Mouse (Mus musculus): Measurements from ENCODE around the gene Vsnl1. TPM values are rescaled to one million over a fixed set of nuclear protein-coding genes. Genes with fewer than 3 reads are reported as not detected.
A peak's percentile ranks its signal among the peaks of the same experiment; 100 is the strongest.

Vsnl1 gene
- polyA plus RNA-seq, 1 experiment = 0.17 TPM

DNA sequence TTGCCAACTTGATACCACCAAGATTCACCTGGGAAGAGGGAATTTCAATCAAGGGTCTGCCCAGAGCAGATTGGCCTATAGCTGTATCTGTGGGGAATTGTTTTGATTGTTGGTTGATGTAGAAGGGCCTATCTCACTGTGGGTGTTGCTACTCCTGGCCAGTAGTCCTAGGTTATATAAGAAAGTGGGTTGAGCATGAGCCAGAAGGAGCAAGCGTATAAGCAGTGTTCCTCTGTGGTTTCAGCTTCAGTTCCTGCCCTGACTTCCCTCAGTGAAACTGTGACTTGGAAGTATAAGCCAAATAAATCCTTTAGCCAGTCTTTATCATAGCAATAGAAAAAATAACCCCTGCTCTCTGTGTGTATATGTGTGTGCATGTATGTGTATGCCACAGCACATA is 51.7 kb downstream of the Vsnl1 start:
- DNase-seq (ENCODE audit: low spot score) = no peak

DNA sequence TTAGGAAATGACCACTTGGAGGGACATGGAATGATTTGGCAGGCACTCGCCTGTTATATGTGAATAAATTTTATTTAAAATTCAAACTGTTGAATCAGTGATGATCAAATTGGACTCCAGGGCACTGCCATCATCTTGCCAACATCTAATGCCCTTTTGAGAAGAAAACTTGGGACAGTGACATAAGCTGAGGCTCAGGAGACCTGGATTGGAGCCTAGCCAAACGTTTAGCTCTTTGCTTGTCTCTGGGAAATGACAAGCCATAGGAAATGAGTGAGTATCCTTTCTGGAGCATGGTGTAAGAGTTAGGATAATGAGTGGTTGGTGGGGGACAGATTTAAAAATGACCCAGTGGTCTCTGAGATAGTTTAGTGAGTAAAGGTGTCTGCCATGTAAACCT is 57.0 kb downstream of the Vsnl1 start:
- no peak for DNase-seq (ENCODE audit: low spot score)

DNA sequence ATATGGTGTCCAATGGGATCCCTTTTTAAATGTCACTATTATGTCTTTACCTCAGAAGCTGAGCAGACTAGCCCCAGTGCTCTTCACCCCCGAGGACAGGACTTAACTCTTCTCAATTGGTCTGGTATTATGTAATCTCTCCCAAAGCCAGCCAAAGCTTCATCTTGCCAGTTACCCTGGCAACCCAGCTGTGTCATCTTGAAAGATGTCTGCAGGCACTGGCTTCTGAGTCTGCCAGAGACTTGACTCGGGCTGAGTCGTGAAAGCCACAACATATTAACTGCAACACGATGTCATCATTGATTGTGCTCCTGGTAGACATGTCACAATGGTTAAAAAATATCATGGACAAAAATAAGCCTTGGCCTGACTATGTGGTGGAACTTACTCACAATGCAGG is 66.4 kb downstream of the Vsnl1 start:
- no peak for DNase-seq (ENCODE audit: low spot score)

DNA sequence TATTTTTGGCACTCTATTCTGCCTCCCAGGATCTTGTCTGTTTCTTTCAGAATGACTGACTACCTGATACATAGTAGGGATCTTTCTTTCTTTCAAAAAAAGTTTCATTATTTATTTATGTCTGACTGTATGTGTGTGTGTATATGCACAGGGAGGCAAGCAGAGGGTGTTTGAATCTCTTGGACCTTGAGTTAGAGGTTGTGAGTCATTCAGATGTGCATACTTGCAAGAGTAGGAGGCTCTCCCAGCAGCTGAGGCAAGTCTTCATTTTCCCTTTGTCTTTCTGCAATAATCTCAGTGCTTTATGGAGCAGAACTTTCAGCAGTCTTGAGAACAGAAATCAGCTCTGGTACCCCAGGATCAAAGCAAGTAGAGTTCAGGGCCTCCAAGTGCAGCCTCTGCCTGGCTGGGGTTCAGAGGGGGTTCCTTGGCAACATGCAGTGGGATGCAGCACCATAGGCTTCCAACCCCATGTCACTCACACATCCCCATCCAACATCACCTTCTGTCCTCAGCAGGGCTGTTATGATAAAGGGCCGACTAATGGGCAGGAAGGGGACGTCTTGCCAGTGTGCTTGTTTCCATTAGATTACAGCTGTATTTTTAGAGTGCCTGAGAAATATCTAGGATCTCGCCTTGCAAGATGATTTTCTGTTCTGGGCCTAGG is 69.2 kb downstream of the Vsnl1 start:
- no peak for DNase-seq (ENCODE audit: low spot score)

DNA sequence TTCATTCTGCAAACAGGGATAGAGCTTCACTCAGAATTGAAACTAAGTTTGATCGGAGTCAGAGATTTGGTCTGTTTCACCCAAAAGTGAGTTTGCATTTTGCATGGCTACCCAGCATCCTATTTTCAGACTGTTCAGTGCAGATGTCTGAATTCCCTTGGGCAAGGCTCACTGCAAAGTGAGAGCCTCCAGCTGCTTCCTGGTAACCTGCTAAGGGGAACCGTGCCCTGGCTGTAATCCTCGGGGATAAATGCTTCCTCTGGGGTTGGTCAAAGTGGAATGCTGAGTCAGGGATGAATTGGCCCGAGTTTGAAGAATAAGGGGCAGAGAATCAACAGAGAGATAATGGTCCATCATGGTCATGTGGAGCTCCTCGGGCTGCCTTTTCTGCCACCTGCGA is 71.5 kb downstream of the Vsnl1 start:
- DNase-seq (ENCODE audit: low spot score) = no peak

DNA sequence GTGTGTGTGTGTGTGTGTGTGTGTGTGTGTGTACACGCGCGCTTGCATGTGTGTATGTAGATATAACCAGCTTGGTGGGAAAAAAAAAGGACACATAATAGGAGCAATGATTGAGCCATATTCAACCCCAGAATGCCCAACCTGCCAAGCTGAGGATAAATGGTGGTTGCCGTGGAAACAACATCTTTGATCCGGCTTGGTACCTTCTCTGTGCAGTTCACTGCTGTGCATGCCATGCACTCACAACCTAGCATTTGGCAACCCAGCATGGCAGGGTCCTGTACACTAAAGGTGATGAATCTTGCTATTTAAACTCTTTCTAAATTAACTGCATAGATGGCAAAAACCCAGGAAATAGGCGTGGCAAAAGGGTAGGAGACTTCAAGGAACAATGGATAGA is 74.0 kb downstream of the Vsnl1 start:
- no peak for DNase-seq (ENCODE audit: low spot score)

DNA sequence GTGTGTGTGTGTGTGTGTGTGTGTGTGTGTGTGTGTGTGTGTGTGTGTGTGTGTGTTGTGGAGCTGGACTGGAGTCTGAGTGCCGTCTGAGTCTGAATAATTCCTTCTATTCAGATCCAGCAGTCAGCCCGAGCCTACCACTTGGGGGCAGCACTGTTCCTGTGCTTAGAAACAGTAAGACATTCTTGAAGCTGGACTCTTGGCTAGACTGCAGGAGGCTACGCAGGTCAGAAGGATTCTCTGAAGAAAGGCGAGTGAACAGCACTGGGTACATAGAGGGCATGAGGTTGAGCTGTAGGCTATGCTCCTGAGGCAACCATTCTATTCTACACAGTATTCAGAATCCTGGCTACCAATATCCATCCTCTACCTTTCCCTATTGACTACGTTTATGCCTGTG is 85.5 kb downstream of the Vsnl1 start:
- DNase-seq (ENCODE audit: low spot score) = peak; percentile 36

DNA sequence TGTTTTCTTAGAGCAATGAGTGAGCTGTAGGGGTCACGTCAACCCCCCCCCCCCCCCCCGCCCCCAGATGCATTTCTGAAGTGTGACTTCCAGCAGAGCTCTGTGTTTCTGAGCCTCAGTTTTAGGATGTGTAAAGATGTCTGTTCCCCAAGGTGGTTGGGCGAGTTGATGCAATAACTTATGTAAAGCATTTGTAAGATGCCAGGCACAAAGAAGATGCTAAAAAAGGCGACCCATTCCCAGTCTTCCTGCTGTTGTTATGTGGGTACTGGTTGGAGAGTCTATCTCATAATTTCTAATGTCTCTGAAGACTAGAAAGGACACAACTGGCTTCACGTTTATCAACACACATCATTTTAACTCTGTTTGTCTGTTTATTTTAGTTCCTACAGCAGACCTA is 86.5 kb downstream of the Vsnl1 start:
- no peak for DNase-seq (ENCODE audit: low spot score)

DNA sequence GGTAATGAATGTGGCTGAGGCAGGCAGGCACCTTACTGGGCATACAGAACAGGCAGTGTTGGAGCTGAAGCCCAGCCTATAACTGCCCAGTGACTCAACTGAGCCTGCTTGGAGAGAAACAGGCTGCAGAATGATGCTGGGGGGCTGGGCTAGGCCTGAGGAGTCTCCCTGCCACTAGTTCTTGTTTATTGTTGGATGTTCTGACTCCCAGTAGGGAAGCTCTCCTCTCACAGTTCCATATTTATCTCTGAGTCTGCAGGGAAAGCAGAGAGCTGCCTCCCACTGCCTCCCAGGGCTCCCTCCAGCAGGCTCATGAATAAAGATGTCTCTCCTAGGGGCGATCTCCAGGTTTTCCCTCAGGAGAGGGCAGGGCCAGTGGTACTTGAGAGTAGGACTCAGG is 88.0 kb downstream of the Vsnl1 start:
- DNase-seq (ENCODE audit: low spot score) = no peak

DNA sequence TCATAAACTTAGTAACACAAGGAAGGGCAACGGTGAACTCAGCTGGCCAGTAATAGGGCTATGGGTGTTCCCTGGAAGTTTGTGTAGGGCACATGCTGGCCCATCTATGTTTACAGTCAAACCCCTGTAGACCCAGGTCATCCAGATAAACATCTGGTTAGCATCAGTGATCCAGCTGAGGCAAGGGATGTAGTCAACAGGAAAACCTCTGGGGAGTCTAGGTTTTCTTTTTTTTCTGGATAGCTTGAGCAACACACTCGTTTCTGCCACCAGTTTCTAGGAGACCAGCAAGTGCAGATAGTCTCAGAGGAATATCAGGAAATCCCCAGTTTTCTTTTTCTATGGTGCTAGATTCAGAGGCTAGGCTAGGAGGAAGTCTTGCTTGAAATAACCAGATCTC is 90.5 kb downstream of the Vsnl1 start:
- no peak for DNase-seq (ENCODE audit: low spot score)

DNA sequence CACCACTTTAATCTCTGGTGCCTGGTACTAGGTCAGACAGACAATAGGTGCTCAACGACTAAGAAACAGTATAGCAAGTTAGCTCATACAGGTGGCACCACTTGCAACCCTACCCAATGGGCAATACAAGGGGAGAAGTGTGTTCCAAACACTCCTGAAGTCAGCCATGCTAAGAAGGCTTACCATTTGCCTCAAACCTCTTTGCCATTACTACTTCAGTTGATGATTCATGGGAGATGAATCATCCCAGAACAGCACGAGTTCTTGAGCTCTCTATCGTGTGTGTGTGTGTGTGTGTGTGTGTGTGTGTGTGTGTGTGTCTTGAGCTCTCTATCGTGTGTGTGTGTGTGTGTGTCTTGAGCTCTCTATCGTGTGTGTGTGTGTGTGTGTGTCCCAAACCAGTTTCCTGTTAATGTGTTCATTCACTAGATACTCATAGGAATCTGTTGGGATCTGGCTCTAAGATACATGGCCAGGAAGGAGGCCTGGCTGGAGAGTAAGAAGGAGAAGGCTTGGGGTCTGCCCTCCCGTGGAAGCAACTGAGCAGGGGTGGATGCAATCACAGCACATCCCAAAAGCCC is 94.3 kb downstream of the Vsnl1 start:
- DNase-seq (ENCODE audit: low spot score) = no peak

DNA sequence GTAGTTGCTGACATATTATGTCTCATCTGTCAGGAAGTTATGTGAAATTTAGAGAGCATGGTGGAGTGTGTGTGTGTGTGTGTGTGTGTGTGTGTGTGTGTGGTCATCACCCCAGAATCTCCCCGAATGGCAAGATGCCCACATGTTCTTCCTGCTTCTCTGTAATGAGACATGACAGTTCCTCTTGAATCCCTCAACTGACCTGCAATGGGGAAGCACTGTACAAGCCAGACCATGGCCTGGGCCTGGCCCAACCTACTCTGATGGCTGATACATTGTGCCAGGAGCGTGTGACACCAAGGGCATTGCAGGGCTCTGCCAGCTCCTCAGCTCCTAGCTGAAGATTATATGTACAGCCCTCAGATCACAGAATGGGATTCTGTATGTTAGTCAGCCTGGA is 98.2 kb downstream of the Vsnl1 start:
- DNase-seq (ENCODE audit: low spot score) = no peak

DNA sequence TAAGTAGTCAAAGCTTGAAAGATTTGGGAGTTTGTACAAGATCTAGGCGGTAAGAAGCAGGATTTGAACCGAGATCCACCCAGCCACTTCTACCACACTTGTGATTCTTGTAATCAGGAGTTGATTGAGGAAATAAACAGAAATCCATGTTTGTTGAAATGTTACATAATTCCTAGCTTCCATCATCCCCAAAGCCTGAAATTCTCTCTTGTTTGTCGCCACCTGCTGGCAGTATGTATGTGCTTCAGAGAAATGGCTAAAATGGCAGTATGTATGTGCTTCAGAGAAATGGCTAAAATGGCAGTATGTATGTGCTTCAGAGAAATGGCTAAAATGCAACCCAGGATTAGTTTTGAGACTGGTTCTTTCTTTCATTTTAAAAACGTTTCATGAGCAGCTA is 99.6 kb downstream of the Vsnl1 start:
- no peak for DNase-seq (ENCODE audit: low spot score)

DNA sequence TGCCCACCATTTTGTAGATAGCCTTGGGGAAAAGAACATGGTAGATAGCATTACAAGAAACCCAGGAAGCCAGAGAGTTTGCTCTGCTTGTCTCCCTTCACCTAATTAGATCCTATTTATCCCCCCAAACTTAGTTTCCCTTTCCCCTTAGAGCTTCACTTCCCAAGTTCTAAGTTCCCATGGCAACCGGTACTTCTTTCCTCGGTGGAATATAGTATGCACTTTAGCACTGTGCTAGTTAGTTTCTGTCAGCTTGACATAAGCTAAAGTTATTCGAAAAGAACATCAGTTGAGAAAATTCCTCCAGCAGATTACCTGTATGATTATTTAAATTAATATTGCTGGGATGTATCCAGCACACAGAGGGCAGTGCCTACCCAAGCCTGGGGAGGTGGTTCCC is 109.9 kb downstream of the Vsnl1 start:
- DNase-seq (ENCODE audit: low spot score) = no peak

DNA sequence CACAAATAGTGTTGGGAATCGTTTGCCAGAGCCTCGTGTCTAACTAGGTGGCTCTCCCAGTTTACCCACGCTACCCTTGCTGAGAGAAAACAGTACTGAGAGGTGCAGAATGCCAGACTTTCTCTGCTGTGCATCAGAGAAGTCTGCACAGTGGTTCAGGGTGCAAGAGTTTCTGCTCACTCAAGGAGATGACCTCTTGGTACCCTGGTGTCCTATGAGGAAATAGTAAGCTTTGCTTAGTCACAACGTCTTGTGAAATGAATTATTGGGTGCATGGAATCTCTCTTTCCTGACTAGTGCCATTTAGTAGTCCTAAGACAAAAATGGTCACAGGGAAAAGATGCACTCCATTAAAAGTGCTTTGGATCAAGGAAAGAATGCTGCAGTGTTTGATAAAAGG is 111.9 kb downstream of the Vsnl1 start:
- no peak for DNase-seq (ENCODE audit: low spot score)

DNA sequence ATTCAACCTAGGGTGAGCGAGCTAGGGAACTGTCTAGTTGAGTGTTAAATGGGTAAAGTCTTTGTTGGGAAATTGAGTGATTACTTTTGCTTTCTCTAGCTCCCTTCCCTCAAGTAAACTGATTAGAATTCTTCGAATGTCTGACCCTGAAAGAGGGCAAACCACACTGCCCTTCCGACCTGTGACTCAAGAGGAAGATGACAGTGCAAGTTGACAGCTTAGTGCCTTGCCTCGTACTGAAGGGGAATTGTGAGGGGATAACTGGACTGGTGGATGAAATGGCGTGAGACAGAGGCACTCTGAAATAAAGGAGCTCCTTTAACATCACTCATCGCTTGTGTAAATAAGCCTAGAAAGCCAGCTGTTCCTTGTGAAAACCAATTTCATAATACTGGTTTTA is 118.7 kb downstream of the Vsnl1 start:
- DNase-seq (ENCODE audit: low spot score) = no peak

DNA sequence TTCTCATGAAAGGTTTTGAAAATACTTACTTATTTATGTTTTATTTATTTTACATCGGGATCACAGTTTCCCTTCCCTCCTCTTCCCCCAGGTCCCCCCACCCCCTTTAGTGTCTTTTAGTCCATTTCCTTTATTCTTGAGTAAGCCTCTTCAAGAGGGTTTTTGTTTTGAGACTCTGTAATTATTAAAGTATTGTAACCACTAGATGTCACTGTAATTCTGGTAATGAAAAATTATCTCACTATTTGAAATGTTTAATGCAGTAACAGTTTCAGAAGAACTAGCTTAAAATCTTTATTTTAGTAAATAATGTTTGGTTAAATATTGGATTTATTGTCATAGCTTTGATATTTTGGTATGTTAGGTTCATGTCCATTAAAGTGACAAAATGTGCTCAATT is 122.6 kb downstream of the Vsnl1 start:
- no peak for DNase-seq (ENCODE audit: low spot score)

DNA sequence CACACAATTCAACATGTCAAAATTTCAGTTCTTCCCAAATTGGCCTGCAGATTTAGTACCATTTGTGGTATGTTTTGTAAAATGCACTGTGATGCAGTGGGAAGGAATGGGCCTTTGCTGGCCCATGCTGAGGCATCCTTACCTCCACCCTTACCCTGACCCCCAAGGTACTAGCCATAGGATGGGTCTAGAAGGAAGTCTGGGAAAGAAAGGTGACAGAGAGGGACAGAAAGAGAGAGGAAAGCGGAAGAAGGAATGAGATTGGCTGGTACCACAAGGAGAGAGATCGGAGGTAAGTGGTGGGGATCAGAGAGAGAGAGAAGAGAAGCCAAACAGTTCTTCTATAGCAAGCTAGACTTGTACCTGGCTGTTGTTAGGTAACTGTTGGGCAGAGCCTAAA is 125.3 kb downstream of the Vsnl1 start:
- no peak for DNase-seq (ENCODE audit: low spot score)

DNA sequence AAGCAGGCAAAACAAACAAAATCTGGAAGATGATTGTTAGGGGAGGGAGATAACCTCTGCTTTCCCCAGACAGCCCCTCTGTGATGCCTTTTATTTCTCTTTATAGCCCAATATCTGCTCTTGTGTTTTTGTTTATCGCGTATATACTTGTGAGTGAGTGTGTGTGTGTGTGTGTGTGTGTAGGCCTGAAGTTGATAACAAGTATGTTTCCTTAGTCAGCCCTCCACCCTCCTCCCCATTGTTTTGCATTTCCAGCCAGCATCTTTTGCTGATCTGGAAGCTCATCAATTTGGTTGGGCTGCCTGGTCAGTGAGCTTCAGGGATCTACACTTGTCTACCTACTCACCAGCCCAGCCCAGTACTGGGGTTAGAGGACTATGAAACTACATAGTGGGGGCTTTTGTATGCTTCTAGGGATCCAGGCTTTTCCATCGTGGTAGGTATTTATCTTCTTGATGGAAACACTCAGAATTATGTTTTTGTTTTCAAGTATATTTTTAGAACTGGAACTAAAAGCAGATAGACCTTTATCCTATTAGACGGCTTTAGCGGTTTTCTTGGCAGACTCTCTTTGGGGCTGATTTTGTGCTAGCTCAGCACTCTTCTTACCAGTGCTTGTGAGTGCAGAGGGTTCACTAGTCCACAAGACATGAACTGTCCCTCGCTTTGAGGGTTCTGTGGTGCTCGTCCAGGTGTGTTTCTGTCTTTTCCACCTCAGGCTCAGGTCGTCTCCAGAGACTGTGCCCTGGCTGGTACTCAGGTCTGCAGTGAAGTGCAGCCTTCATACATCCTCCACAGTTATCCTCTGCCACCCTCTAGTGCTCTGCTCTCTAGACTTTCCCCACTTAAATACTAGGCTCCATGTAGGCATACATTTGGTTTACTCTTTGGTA is 129.4 kb downstream of the Vsnl1 start:
- DNase-seq (ENCODE audit: low spot score) = no peak

DNA sequence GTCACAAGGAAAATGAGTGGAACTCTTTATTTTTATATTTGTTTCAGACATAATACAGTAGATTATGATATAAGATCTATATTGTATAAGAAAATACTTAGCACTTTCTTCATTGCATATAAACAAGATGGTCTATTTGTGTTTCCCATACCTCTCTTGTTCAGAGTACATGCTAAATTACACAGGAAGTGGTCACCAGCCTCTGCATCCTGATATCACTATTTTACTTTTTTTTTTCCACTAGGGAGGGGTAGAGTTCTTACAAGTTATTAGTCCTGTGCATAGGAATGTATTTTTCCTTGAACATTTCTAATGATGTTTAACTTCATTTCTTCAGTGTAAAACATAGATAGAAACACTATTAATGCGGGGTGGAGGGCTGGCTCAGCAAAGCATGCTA is 135.6 kb downstream of the Vsnl1 start:
- DNase-seq (ENCODE audit: low spot score) = no peak

DNA sequence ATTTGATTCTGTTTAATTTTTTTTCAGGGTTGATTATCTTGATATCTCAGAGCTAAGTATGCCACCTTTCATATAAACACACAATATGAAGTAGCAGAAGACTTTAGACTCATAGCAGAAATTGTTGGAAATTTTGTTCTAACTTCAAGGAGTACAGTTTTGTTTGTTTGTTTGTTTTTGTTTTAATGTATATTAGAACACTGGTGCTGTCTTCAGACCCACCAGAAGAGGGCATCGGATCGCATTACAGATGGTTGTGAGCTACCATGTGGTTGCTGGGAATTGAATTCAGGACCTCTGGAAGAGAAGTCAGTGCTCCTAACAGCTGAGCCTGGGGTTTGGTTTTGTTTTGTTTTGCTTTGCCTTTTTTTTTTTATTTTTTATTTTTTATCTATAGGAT is 150.0 kb downstream of the Vsnl1 start:
- no peak for DNase-seq (ENCODE audit: low spot score)

DNA sequence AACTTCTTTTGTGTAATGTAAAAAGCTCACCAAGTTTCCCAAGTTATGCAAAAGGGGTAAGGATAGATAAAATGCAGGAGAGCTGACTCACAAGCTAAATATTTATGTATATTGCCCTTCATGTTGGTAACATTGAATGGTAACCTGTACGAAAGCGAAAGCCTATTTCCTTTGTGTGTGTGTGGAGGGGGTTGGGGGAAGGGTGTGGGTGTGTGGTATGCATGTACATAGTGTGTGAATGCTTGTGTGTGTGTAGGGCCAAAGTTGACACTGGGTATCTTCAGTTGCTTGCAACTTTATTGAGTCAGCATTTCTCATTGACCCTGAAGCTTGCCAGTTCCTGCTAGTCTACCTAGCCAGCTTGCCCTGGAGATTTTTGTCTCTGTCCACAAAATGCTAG is 154.8 kb downstream of the Vsnl1 start:
- no peak for DNase-seq (ENCODE audit: low spot score)

DNA sequence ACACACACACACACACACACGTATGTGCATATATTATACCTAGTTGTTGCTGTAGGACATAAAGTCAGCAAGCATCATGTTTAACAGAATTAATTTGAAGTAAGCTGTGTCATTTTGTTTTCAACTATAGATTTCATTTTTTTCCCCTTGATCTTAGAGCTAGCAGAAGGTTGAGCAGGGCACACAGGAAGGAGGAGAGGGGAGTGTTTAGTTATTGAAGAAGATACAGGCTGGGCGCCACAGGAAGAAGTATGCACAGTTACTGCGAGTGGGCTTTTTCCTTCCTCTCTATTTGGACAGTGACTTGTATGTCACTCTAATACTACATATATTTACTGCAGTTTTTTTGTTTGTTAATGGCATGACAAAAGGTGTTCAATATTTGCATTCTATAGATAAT is 156.5 kb downstream of the Vsnl1 start:
- no peak for DNase-seq (ENCODE audit: low spot score)
